Mouse (Mus musculus): ENCODE data around the gene Iqcf1. TPM values are rescaled to one million over a fixed set of nuclear protein-coding genes. Genes with fewer than 3 reads are reported as not detected.

Iqcf1 gene
- polyA plus RNA-seq (2012; rRNA removed; ENCODE audit: low replicate concordance) = not detected in 2 replicates

DNA sequence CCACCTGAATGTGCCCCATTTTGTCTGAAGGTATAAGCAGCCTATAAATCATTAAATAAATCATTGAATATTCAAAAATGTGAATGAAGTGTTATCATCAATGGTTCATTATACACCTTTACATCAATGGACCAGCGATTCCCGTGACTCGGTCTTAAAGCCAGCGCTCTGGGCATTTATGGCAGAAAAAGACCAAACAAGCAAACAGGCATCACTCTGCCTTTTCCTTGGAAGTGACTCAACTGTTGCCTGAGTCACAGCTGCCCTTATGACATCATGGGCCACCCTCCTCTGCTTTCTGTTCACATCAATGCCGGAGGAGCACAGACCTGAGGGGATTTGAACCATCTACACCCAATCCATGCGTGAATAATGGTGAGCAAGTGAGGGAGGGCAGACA lies at the start of gene Iqcf1:
Gene Iqcf1 (plus strand): TSS at position 301 of the 400 bp plus-strand sequence.

DNA sequence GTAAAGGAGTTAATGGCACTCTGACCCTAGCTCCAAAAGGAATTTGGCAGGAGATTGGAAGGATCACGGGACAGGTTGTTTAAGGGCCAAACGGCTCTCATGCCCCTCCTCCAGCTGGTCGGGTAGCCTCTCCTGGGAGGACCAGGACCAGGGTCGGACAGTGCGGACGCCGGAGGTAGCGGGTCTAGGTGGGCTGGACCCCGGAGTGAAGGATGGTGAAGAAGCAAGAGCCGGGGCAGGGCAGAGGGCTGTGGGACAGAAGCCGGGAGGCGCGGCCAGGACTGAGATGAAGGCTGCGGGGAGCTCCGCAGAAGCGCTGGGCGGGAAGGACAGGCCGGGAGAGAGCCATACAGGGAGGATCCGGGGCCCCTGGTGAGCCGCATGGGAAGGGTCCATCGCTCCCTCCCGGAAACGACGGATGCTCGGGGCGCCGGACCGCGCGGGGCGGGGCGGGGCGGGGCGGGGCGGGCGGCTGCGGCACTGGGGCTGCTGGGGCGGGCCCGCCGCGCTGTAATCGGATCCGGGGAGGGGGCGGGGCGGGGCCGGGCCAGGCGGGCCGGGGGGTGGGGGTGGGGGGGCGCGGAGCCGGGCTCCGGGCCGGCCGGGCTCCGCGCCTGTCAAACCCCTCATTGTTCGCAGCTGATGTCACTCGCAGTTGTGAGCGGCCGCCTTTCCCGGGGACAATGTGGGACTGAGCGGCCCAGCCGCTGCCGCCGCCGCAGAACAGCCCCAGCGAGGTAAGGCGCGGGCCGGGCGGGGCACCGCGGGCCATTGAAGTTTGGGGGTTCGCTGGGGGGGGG lies 46.3 kb upstream of the Iqcf1 start, which contains the start of gene Pcbp4:
Gene Pcbp4 (plus strand): TSS at position 21 of the 800 bp plus-strand sequence.

DNA sequence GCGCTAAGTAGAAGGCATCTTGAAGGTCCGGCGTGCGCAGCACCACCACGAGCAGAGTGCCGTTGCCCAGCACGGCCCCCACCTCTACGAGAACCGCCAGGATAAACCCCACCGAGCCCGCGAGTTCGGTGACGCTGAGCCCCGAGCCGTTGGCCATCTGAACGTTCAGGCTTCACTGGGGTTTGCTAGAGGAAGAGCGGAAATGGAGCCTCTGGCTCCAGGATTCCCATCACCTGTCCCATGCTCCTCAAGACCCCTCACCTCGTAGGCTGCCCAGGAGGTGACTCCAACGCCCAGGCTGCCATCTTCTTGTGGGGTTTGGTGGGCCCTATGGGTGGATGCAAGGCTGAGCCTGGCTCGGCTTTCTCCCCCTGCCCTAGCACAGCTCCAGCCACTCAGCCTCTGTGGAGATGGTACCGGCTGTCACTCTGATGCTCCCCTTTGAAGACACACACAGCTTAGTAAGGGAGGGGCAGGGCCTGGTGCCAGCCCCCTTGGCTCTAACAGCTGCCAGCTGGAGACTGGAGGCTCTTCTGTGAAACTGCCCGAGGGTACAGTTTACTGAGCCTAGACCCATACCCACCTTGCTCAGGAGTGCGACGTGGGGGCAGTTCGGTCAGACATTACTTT lies 34.1 kb upstream of the Iqcf1 start, which contains the start of gene Gpr62:
Gene Gpr62 (minus strand): TSS at position 368 of the 630 bp plus-strand sequence.

DNA sequence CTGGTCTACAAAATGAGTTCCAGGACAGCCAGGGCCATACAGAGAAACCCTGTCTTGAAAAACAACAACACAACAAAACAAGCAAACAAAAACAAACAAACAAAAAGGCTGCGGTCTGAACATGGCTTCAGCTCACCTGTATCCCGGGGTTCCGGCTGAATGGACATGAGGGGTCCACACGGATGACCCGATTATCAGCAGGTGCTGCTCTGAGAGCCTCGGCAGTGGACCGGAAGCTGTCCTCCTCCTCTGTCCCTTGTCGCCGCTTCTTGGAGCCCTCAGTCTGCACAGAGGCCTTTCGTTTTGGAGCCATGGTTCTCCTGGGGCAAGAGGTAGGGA lies 24.1 kb upstream of the Iqcf1 start, which contains the start of gene Rrp9:
Gene Rrp9 (plus strand): TSS at position 301 of the 339 bp plus-strand sequence.

DNA sequence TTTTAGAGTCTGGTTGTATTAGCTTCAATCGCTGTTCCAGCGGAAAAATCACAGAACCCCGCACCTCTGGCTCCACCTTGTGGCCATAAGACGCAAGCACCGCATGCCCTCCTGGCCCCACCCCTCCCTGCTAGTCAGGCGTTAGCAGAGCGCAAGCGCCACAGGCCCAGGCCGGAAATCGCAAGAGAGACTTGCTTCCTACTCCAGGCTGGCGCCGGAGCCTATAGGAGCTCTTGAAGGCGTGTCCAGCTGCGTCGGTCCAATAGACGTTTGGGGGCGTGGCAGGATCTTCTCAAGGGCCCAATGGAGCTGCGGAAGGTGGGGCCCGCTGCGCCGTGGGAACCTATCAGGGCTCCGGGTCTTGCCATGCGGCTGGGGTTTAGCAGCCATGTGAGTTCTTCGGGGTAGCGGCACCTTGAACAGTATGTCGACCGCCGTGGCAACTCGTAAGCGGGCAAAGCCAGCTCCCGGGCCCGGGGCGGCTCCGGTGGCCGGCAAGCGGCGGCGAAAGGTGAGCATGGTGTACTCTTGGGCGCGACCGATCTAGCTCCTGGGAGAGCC lies 22.8 kb upstream of the Iqcf1 start, which contains the start of gene Parp3:
Gene Parp3 (minus strand): TSS at position 26 of the 561 bp plus-strand sequence.

DNA sequence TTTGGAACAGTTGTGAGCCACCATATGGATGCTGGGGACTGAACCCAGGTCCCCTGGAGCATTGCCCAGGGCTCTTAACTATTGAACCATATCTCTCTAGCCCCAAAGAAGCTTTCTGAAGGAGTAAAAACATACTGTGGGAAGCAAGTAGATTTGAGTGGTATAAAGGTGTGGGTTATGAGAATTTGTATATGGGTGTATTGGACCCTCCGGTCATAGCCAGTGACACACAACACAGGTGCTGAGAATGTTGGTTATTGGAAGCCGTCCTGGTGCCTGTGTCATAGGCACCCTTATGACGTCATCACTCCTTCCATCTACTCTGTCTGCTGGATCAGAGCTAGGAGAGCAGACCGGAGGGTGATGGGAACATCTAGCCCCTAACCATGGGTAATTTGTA lies 14.5 kb downstream of the Iqcf1 start, which contains the start of gene Iqcf5:
Gene Iqcf5 (plus strand): TSS at position 301 of the 400 bp plus-strand sequence.

Other genes starting within 250 kb of the Iqcf1 start
- gene Poc1a, start 218.9 kb upstream of the Iqcf1 start, polyA plus RNA-seq (2012; rRNA removed; ENCODE audit: low replicate concordance) = 5.5 and 5.8 TPM in 2 replicates
- gene Dusp7, start 131.3 kb upstream of the Iqcf1 start, polyA plus RNA-seq (2012; rRNA removed; ENCODE audit: low replicate concordance) = 114 and 152 TPM in 2 replicates
- 360 and 442 TPM in 2 replicates for gene Rpl29, start 70.5 kb upstream of the Iqcf1 start, polyA plus RNA-seq (2012; rRNA removed; ENCODE audit: low replicate concordance)
- 8.1 and 10.3 TPM in 2 replicates for gene Acy1, start 61.6 kb upstream of the Iqcf1 start, polyA plus RNA-seq (2012; rRNA removed; ENCODE audit: low replicate concordance)
- 81.6 and 98.1 TPM in 2 replicates for gene Abhd14b, start 52.5 kb upstream of the Iqcf1 start, polyA plus RNA-seq (2012; rRNA removed; ENCODE audit: low replicate concordance)
- 38.1 and 46.0 TPM in 2 replicates for gene Abhd14a, start 52.3 kb upstream of the Iqcf1 start, polyA plus RNA-seq (2012; rRNA removed; ENCODE audit: low replicate concordance)
- gene Pcbp4, start 46.7 kb upstream of the Iqcf1 start, polyA plus RNA-seq (2012; rRNA removed; ENCODE audit: low replicate concordance) = 98.4 and 134 TPM in 2 replicates
- gene Gpr62, start 34.0 kb upstream of the Iqcf1 start, polyA plus RNA-seq (2012; rRNA removed; ENCODE audit: low replicate concordance) = 0.13 and 0.53 TPM in 2 replicates
- gene Rrp9, start 24.0 kb upstream of the Iqcf1 start, polyA plus RNA-seq (2012; rRNA removed; ENCODE audit: low replicate concordance) = 31.1 and 43.4 TPM in 2 replicates
- gene Parp3, start 23.0 kb upstream of the Iqcf1 start, polyA plus RNA-seq (2012; rRNA removed; ENCODE audit: low replicate concordance) = 118 and 159 TPM in 2 replicates
- not detected in 2 replicates for gene Iqcf5, start 14.6 kb downstream of the Iqcf1 start, polyA plus RNA-seq (2012; rRNA removed; ENCODE audit: low replicate concordance)
- gene Iqcf3, start 61.7 kb downstream of the Iqcf1 start, polyA plus RNA-seq (2012; rRNA removed; ENCODE audit: low replicate concordance) = not detected in 2 replicates
- not detected in 2 replicates for gene Iqcf4, start 71.0 kb downstream of the Iqcf1 start, polyA plus RNA-seq (2012; rRNA removed; ENCODE audit: low replicate concordance)
- not detected in 2 replicates for gene Iqcf6, start 126.6 kb downstream of the Iqcf1 start, polyA plus RNA-seq (2012; rRNA removed; ENCODE audit: low replicate concordance)
- 0.03 TPM in 1 of 2 replicates, not detected in the other for gene Grm2, start 156.1 kb downstream of the Iqcf1 start, polyA plus RNA-seq (2012; rRNA removed; ENCODE audit: low replicate concordance)
- gene Tex264, start 186.0 kb downstream of the Iqcf1 start, polyA plus RNA-seq (2012; rRNA removed; ENCODE audit: low replicate concordance) = 116 and 129 TPM in 2 replicates